Mouse (Mus musculus) bone marrow, adult 2 months (tissue): Measurements from ENCODE around the gene Cnksr3. TPM values are rescaled to one million over a fixed set of nuclear protein-coding genes. Genes with fewer than 3 reads are reported as not detected.

ENCODE experiments used
- H3K27ac ChIP-seq: fragments of 200-500 bp; 2 replicates; pipeline ENCODE4 v1.5.1; 2012; ENCODE audit warnings: low read depth, mild to moderate bottlenecking, control low read depth, inconsistent platforms, low read length; ENCODE audit not compliant: control insufficient read depth, poor library complexity, insufficient read depth
- H3K4me1 ChIP-seq: fragments of 200-500 bp; 2 replicates; pipeline ENCODE4 v1.6.1; 2011; ENCODE audit warnings: low read length; ENCODE audit not compliant: control insufficient read depth, insufficient read depth
- H3K4me3 ChIP-seq: fragments of 200-500 bp; replicated peaks from 2 replicates; pipeline ENCODE3; 2011; ENCODE audit warnings: mild to moderate bottlenecking, low read depth, low read length, control low read depth; ENCODE audit not compliant: control insufficient read depth
- CTCF ChIP-seq: fragments of 200-500 bp; IDR thresholded peaks from 2 replicates; pipeline ENCODE4 v1.5.1; 2011; ENCODE audit warnings: low read length, control low read depth; ENCODE audit not compliant: control insufficient read depth, insufficient read depth
- POLR2A ChIP-seq: fragments of 200-500 bp; IDR thresholded peaks from 2 replicates; pipeline ENCODE4 v1.6.1; 2011; ENCODE audit warnings: low read depth, mild to moderate bottlenecking, control low read depth, low read length, borderline replicate concordance; ENCODE audit not compliant: control insufficient read depth
- WGBS: fragments of 180-500 bp; shearing (Covaris S2); methylation state at CpG from one replicate; pipeline ENCODE4 v1.1.7; 2018; 5-methylcytosine and 5-hydroxymethylcytosine counted together
- polyA plus RNA-seq: library from polyadenylated mRNA; stranded (reverse); fragments of >200 nt; gene quantifications from 2 replicates; pipeline ENCODE4 v1.2.4, GENCODE M21; 2011; ENCODE audit warnings: low replicate concordance; ENCODE audit not compliant: missing spikeins, insufficient read depth, insufficient read length

Cnksr3 gene
- polyA plus RNA-seq, 1 experiment, result 4.6 TPM

DNA sequence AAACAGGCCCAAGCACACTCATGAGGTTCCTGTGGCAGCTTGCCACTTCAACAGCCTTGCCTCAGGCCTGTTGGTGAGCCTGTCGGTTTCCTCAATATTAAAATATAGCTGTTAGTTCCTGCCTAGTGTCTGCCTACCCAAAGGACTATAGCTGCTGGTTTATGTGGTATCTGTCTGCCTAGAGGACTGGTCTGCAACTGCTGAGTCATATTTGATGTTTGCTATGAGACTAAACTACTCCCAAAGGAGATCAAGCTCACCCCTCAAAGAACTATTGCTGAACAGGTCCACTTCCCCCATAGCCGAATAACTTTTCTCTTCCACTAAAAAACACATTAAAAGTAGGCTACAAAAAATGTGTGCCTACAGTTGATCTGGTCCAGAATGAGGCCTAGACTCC, 137.8 kb downstream of the Cnksr3 start:
- Histone ChIP-seq H3K4me1 (no peaks in the 10 kb centered on the region), H3K4me3 (no peak overlapping the region), H3K27ac (no peak overlapping the region)
- 66% methylated on average over 2 of the region's 2 CpGs for WGBS
- TF ChIP-seq POLR2A, result no peak
- TF ChIP-seq CTCF, result no peak

DNA sequence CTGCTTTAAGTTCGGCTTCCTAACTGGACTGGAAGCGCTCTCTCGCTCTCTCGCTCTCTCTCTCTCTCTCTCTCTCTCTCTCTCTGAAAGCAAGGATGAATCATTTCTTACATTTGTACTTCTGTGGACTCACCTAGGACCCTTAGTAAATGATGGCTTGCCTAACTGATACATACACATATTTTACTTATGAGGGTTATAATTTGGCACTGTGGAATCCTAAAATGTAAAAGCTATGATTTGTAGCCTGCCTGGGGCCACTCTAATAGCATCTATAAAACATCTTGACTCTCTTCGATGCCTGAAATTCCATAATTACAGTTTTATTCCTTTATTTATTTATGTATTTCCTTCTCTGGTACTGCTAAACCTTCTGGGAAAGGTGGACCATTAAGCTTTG, 141.1 kb downstream of the Cnksr3 start:
- Histone ChIP-seq H3K4me3 (no peak overlapping the region), H3K4me1 (no peaks in the 10 kb centered on the region), H3K27ac (no peak overlapping the region)
- 76% methylated on average over 5 of the region's 5 CpGs for WGBS
- TF ChIP-seq CTCF (no peak), POLR2A (no peak)

DNA sequence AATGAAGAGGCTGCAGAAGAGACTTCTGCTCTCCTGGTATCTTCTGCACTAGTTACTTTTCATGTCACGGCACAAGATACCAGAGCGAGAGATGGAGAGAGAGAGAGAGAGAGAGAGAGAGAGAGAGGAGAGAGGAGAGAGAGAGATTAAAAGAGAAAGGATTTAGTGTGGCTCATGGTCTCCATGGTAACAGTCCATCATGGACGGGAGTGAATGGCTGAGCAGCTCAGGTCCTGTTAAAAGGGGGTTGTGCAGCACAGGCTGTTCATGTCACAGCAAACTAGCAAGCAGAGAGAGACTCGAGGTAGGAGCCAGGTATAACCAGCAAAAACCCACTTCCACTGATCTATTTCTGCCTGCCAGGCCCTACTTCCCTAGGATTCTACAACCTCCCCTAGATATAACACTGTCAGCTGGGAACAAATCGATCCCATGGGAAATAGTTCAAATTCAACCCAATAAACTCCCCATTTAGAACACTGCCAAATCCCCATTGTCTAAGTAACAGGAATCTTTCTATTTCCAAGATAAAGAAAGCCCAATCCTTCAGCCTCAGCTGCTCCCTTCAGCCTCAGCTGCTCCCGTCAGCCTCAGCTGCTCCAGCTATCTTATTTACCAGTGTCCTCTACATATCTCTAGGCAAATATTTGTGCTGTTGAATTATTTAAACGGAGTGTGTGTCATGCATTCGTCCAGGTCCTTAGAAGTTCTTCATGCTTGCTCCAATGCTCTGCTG, 141.8 kb downstream of the Cnksr3 start:
- H3K4me3 ChIP-seq, result no peak overlapping the region
- no peaks in the 10 kb centered on the region for H3K4me1 ChIP-seq
- 74% methylated on average over 8 of the region's 8 CpGs for WGBS
- TF ChIP-seq CTCF (no peak), POLR2A (no peak)
- H3K27ac ChIP-seq, result no peak overlapping the region

DNA sequence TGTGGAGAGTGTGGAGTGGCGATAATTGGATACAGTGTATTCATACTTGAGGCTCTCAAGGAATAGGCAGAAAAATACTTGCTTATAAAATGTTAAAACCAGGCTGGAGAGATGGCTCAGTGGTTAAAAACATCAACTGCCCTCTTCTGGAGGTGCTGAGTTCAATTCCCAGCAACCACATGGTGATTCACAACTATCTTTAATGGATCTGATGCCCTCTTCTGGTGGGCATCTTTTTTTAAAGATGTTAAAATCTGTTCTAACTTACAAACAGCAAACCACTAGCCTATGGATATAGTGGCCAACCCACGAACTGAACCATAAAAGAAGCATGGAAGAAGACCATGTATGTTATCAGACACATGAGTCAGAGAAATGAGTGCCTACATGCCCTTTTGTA, 142.9 kb downstream of the Cnksr3 start:
- no peak overlapping the region for H3K27ac ChIP-seq
- 72% methylated on average over 2 of the region's 2 CpGs for WGBS
- no peak for TF ChIP-seq CTCF
- no peak overlapping the region for H3K4me3 ChIP-seq
- H3K4me1 ChIP-seq, result peaks cover 1% of the 10 kb centered on the region; the same call in 1 of the 2 replicates

Other genes with a start within 250 kb of the Cnksr3 start
- gene Ipcef1, start 159.8 kb downstream of the Cnksr3 start, polyA plus RNA-seq, result 6.1 and 13.4 TPM in 2 replicates